ENCODE assay signal across 9 mouse cellular contexts in genomic region chr11:119210321-119211100, GRCm38 (mm10). TPM values are rescaled to one million over a fixed set of nuclear protein-coding genes. Genes with fewer than 3 reads are reported as not detected.
DNase-seq lines count a peak whose midpoint lies in the region; ATAC-seq lines count a peak whose summit lies in the region.
"Had no signal": no experiment of that assay in that cellular context is flagged by ENCODE, and none has a peak within 500 bp of the region (broad histone marks: within the 10 kb centered on the region; RNA-seq: fewer than 3 reads in every experiment).

No protein-coding gene starts in this region.

- no peaks in the 10 kb centered on the region for H3K9me3 ChIP-seq in hindbrain, embryonic 13.5 days
- H3K9me3 ChIP-seq in hindbrain, embryonic 10.5 days = no peaks in the 10 kb centered on the region
- H3K9me3 ChIP-seq in hindbrain, embryonic 16.5 days (ENCODE audit: control insufficient read depth, low read length) = no peaks in the 10 kb centered on the region

- peak overlapping the region; percentile 65; the same call in 1 of the 2 replicates for H3K27ac ChIP-seq in hindbrain, embryonic 13.5 days
- H3K27ac ChIP-seq in hindbrain, embryonic 10.5 days = no peak overlapping the region
- H3K27ac ChIP-seq in hindbrain, embryonic 16.5 days (ENCODE audit: low read depth, low read length) = peak overlapping the region; percentile 63
- H3K27ac ChIP-seq: macrophage had no signal

- H3K27me3 ChIP-seq in hindbrain, embryonic 13.5 days = no peaks in the 10 kb centered on the region
- H3K27me3 ChIP-seq in hindbrain, embryonic 10.5 days (ENCODE audit: insufficient read depth, poor library complexity, severe bottlenecking) = no peaks in the 10 kb centered on the region
- no peaks in the 10 kb centered on the region for H3K27me3 ChIP-seq in hindbrain, embryonic 16.5 days (replicated peaks; ENCODE audit: control insufficient read depth, insufficient read depth, low read length)

- H3K36me3 ChIP-seq in hindbrain, embryonic 13.5 days = peaks cover 41% of the 10 kb centered on the region
- peaks cover 52% of the 10 kb centered on the region for H3K36me3 ChIP-seq in hindbrain, embryonic 10.5 days
- H3K36me3 ChIP-seq in hindbrain, embryonic 16.5 days (ENCODE audit: control insufficient read depth, insufficient read depth, low read length) = peaks cover 8% of the 10 kb centered on the region

- WGBS in hindbrain, embryonic 13.5 days = 63% methylated on average over 32 of the region's 32 CpGs
- 62% methylated on average over 32 of the region's 32 CpGs for WGBS in hindbrain, embryonic 10.5 days
- WGBS in hindbrain, embryonic 16.5 days = 53% methylated on average over 32 of the region's 32 CpGs

- H3K4me2 ChIP-seq in hindbrain, embryonic 13.5 days = no peak overlapping the region
- H3K4me2 ChIP-seq in hindbrain, embryonic 16.5 days (ENCODE audit: low read length) = peak overlapping the region; percentile 18; the same call in 1 of the 2 replicates

- DNase-seq in hindbrain, embryonic 10.5 days (ENCODE audit: low spot score) = no peak
- peak; percentile 54 for DNase-seq in adrenal gland, postnatal 25 days
- DNase-seq in gastrocnemius, adult 18-20 months (ENCODE audit: low spot score) = peak; percentile 87
- peak; percentile 86 for DNase-seq in lung, postnatal 10 days
- no peak for DNase-seq in embryo, embryonic 9.5 days (ENCODE audit: extremely low spot score)

- H3K4me3 ChIP-seq in hindbrain, embryonic 13.5 days = no peak overlapping the region
- H3K4me3 ChIP-seq in hindbrain, embryonic 10.5 days = no peak overlapping the region
- no peak overlapping the region for H3K4me3 ChIP-seq in hindbrain, embryonic 16.5 days (ENCODE audit: low read length)

- H3K9ac ChIP-seq in hindbrain, embryonic 13.5 days = no peak overlapping the region
- 0 out of 2 replicates have a peak overlapping the region, but pooled peaks have one; percentile 11 for H3K9ac ChIP-seq in hindbrain, embryonic 16.5 days (ENCODE audit: low read depth, low read length)

- ATAC-seq in hindbrain, embryonic 13.5 days (ENCODE audit: low FRiP score) = no peak
- ATAC-seq in hindbrain, embryonic 16.5 days = peak; percentile 19; the same call in 1 of the 2 replicates
- ATAC-seq in activated CD4-positive, CD25-positive, alpha-beta regulatory T cell, adult 4 months = no peak

- peaks cover 63% of the 10 kb centered on the region for H3K4me1 ChIP-seq in hindbrain, embryonic 13.5 days (replicated peaks)
- peaks cover 65% of the 10 kb centered on the region for H3K4me1 ChIP-seq in hindbrain, embryonic 10.5 days (replicated peaks)
- peaks cover 29% of the 10 kb centered on the region for H3K4me1 ChIP-seq in hindbrain, embryonic 16.5 days (ENCODE audit: control insufficient read depth, insufficient read depth, low read depth, low read length)

RNA-seq across cellular contexts. Expression of gene Tbc1d16, which starts 17.8 kb away (rescaled TPM):
- polyA plus RNA-seq in hindbrain, embryonic 13.5 days (2015; fragmentation: Nextera tagmentation; extraction: Ambion mirVana) = 57.4 and 61.1 TPM in 2 replicates
- 29.5 and 37.9 TPM in 2 replicates for polyA plus RNA-seq in hindbrain, embryonic 10.5 days (2016; fragmentation: Nextera tagmentation; extraction: Ambion mirVana)
- 12.7 and 14.3 TPM in 2 replicates for total RNA-seq in adrenal gland, postnatal 25 days (2021)
- total RNA-seq in gastrocnemius, adult 18-20 months (2021) = 10 to 100 TPM; 29.7 to 29.9 TPM
- 47.9 and 54.9 TPM in 2 replicates for polyA plus RNA-seq in hindbrain, embryonic 16.5 days (2015; fragmentation: Nextera tagmentation; extraction: Ambion mirVana)
- polyA plus RNA-seq in activated CD4-positive, CD25-positive, alpha-beta regulatory T cell, adult 4 months (2017; shearing (Covaris generic)) = under 1 TPM; 0.75 to 0.78 TPM

RNA-seq across cellular contexts. Expression of gene Ccdc40, which starts 17.9 kb away (rescaled TPM):
- 14.6 and 18.0 TPM in 2 replicates for polyA plus RNA-seq in hindbrain, embryonic 13.5 days (2015; fragmentation: Nextera tagmentation; extraction: Ambion mirVana)
- 20.0 and 21.3 TPM in 2 replicates for polyA plus RNA-seq in hindbrain, embryonic 10.5 days (2016; fragmentation: Nextera tagmentation; extraction: Ambion mirVana)
- 0.29 and 1.7 TPM in 2 replicates for total RNA-seq in adrenal gland, postnatal 25 days (2021)
- total RNA-seq in gastrocnemius, adult 18-20 months (2021) = under 1 TPM in 1 of 2 experiments, not detected in 1; 0.26 TPM
- polyA plus RNA-seq in hindbrain, embryonic 16.5 days (2015; fragmentation: Nextera tagmentation; extraction: Ambion mirVana) = 16.5 and 17.2 TPM in 2 replicates
- 1 to 10 TPM; 1.0 to 2.0 TPM for polyA plus RNA-seq in activated CD4-positive, CD25-positive, alpha-beta regulatory T cell, adult 4 months (2017; shearing (Covaris generic))

RNA-seq across cellular contexts. Expression of gene Gaa, which starts 57.2 kb away (rescaled TPM):
- polyA plus RNA-seq in hindbrain, embryonic 13.5 days (2015; fragmentation: Nextera tagmentation; extraction: Ambion mirVana) = 59.6 and 62.3 TPM in 2 replicates
- 28.3 and 35.5 TPM in 2 replicates for polyA plus RNA-seq in hindbrain, embryonic 10.5 days (2016; fragmentation: Nextera tagmentation; extraction: Ambion mirVana)
- 101 and 102 TPM in 2 replicates for total RNA-seq in adrenal gland, postnatal 25 days (2021)
- total RNA-seq in gastrocnemius, adult 18-20 months (2021) = 100 to 1,000 TPM; 174 to 191 TPM
- 121 and 131 TPM in 2 replicates for polyA plus RNA-seq in hindbrain, embryonic 16.5 days (2015; fragmentation: Nextera tagmentation; extraction: Ambion mirVana)
- 10 to 100 TPM in 1 of 2 experiments, 1 to 10 TPM in 1; 5.9 to 11.6 TPM for polyA plus RNA-seq in activated CD4-positive, CD25-positive, alpha-beta regulatory T cell, adult 4 months (2017; shearing (Covaris generic))

Comparison
In these comparisons a context has a peak if more than half of its experiments do, and no peak if none do; other contexts are left out.
1. DNase-seq: peak in adrenal gland, postnatal 25 days (single experiment), gastrocnemius, adult 18-20 months (single experiment) and lung, postnatal 10 days (single experiment); none in hindbrain, embryonic 10.5 days (single experiment) and embryo, embryonic 9.5 days (single experiment).
2. RNA of gene Tbc1d16, which starts 17.8 kb away (polyA plus RNA-seq): 57.4 to 61.1 TPM in hindbrain, embryonic 13.5 days, 47.9 to 54.9 TPM in hindbrain, embryonic 16.5 days and 29.5 to 37.9 TPM in hindbrain, embryonic 10.5 days; 0.75 to 0.78 TPM in activated CD4-positive, CD25-positive, alpha-beta regulatory T cell, adult 4 months; every median in the first group is over 10 times any median in the second.